Mouse (Mus musculus) neutrophil, adult 59 days (primary cell): ENCODE data around the gene Cdh15. TPM values are rescaled to one million over a fixed set of nuclear protein-coding genes. Genes with fewer than 3 reads are reported as not detected.

ENCODE experiments used
- total RNA-seq, 2 experiments: library from RNA; stranded (reverse); gene quantifications; 1 replicate in 1 of 2; 2 replicates in 1 of 2; pipeline ENCODE4 v1.2.4; 2023

Cdh15 gene
- total RNA-seq, result not detected

DNA sequence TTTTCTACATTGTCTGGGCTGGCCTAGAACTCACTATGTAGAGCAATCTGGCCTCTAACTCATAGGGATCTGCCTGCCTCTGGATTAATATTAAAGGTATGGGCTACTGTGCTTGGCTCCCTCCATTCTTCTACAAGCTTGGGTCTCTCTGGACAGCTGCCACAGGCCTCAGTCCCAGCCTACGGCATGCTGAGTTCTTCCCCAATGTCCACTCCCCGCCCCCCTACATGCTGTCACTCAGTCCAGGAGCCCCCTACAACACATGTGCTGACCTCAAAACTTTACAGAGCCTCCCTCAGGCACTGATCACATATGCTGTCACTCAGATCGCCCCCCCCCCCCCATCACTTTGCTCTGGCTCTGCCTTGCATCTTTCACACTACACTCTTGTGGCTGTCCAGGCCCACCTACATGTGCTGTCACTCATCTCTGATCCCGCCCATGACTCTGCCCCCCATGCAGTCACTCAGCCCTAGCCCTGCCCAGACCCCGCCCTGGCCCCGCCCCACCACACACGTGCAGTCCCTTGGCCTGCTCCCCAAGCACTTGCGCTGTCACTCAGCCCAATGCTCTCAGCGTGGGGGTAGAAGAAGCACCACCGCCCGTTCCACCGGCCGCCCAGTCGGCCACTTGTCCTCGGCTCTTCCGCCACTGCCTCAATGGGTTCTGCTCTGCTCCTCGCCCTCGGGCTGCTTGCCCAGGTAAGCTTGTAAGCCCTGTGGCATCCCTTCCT lies at the start of gene Cdh15:
Gene Cdh15 (plus strand): TSS at position 138 of the 733 bp plus-strand sequence.

Other genes starting within 250 kb of the Cdh15 start
- gene Galns, start 236.5 kb upstream of the Cdh15 start, total RNA-seq, result 10 to 100 TPM; 78.3 to 78.7 TPM
- 10 to 100 TPM; 39.5 to 48.7 TPM for gene Trappc2l, start 236.3 kb upstream of the Cdh15 start, total RNA-seq
- gene Pabpn1l, start 225.2 kb upstream of the Cdh15 start, total RNA-seq, result not detected
- gene Cbfa2t3, start 148.9 kb upstream of the Cdh15 start, total RNA-seq, result 10 to 100 TPM; 24.7 to 28.0 TPM
- 1 to 10 TPM; 7.1 to 8.5 TPM for gene Acsf3, start 72.5 kb upstream of the Cdh15 start, total RNA-seq
- gene Ankrd11, start 194.3 kb downstream of the Cdh15 start, total RNA-seq, result 100 to 1,000 TPM; 145 to 150 TPM
- gene Spg7, start 215.0 kb downstream of the Cdh15 start, total RNA-seq, result 10 to 100 TPM; 22.7 to 34.0 TPM